Mouse (Mus musculus) heart, postnatal 4 days (tissue): ENCODE data around the gene Ogfrl1. TPM values are rescaled to one million over a fixed set of nuclear protein-coding genes. Genes with fewer than 3 reads are reported as not detected.
"Not testable (repeated sequence)": the region's sequence is repeated elsewhere in the genome, so short reads cannot be mapped to it uniquely, and the experiment has no call there.

Experiments used
- DNase-seq: peaks from one replicate; pipeline ENCODE4 v3.0.0; 2021
- total RNA-seq, 2 experiments: library from RNA; stranded (reverse); gene quantifications; 2 replicates each; pipeline ENCODE4 v1.2.3; 2021

Ogfrl1 gene
- 10 to 100 TPM; 13.6 to 14.1 TPM for total RNA-seq

GRCm38 (mm10) chr1:23397623-23398022 is at the start of gene Ogfrl1:
TSS of gene Ogfrl1 (minus strand) at chr1:23397772.
- DNase-seq, result no peak

- DNase-seq, result no peak
Observed at GRCm38 (mm10) chr1:23445736-23446424, 48.3 kb upstream of the Ogfrl1 start.

GRCm38 (mm10) chr1:23433612-23434011 is 36.0 kb upstream of the Ogfrl1 start:
- DNase-seq, result no peak

GRCm38 (mm10) chr1:23426447-23426846 is 28.9 kb upstream of the Ogfrl1 start:
- no peak for DNase-seq

GRCm38 (mm10) chr1:23418941-23419340 is 21.4 kb upstream of the Ogfrl1 start:
- no peak for DNase-seq

- no peak for DNase-seq
Observed at GRCm38 (mm10) chr1:23418059-23418458, 20.5 kb upstream of the Ogfrl1 start.

- no peak for DNase-seq
Observed at GRCm38 (mm10) chr1:23417562-23417961, 20.0 kb upstream of the Ogfrl1 start.

GRCm38 (mm10) chr1:23411533-23411932 is 14.0 kb upstream of the Ogfrl1 start:
- no peak for DNase-seq

- DNase-seq, result no peak
Observed at GRCm38 (mm10) chr1:23409960-23410359, 12.4 kb upstream of the Ogfrl1 start.

- no peak for DNase-seq
Observed at GRCm38 (mm10) chr1:23402401-23402800, 4.8 kb upstream of the Ogfrl1 start.

GRCm38 (mm10) chr1:23399552-23399951 is 2.0 kb upstream of the Ogfrl1 start:
- no peak for DNase-seq

- not testable (repeated sequence) for DNase-seq
Observed at GRCm38 (mm10) chr1:23394356-23394755, 3.2 kb downstream of the Ogfrl1 start.

GRCm38 (mm10) chr1:23391744-23392143 is 5.8 kb downstream of the Ogfrl1 start:
- DNase-seq, result no peak

- no peak for DNase-seq
Observed at GRCm38 (mm10) chr1:23384326-23384725, 13.2 kb downstream of the Ogfrl1 start.

GRCm38 (mm10) chr1:23382806-23383653 is 14.5 kb downstream of the Ogfrl1 start:
- DNase-seq, result peak; percentile 98

- no peak for DNase-seq
Observed at GRCm38 (mm10) chr1:23382461-23382805, 15.1 kb downstream of the Ogfrl1 start.

- no peak for DNase-seq
Observed at GRCm38 (mm10) chr1:23382037-23382436, 15.5 kb downstream of the Ogfrl1 start.

GRCm38 (mm10) chr1:23379911-23380740 is 17.4 kb downstream of the Ogfrl1 start:
- no peak for DNase-seq

GRCm38 (mm10) chr1:23379321-23379720 is 18.3 kb downstream of the Ogfrl1 start:
- DNase-seq, result no peak

GRCm38 (mm10) chr1:23377572-23377971 is 20.0 kb downstream of the Ogfrl1 start:
- DNase-seq, result peak; percentile 18

GRCm38 (mm10) chr1:23374156-23374555 is 23.4 kb downstream of the Ogfrl1 start:
- DNase-seq, result no peak

- DNase-seq, result no peak
Observed at GRCm38 (mm10) chr1:23365614-23366013, 32.0 kb downstream of the Ogfrl1 start.

- DNase-seq, result no peak
Observed at GRCm38 (mm10) chr1:23352895-23353294, 44.7 kb downstream of the Ogfrl1 start.
